Mouse (Mus musculus) embryo, embryonic 10.5 days (tissue): Measurements from ENCODE around the gene Hipk2.

Experiments
- DNase-seq: peaks from one replicate; pipeline ENCODE4 v3.0.0-alpha.2; 2015; ENCODE audit warnings: low spot score

The Hipk2 gene

GRCm38 (mm10) chr6:38753025-38753424, 122.9 kb downstream of the Hipk2 start:
- no peak for DNase-seq

- DNase-seq = no peak
Measured at GRCm38 (mm10) chr6:38752495-38752894, 123.5 kb downstream of the Hipk2 start.

- no peak for DNase-seq
Measured at GRCm38 (mm10) chr6:38748037-38748436, 127.9 kb downstream of the Hipk2 start.

- no peak for DNase-seq
Measured at GRCm38 (mm10) chr6:38743351-38743750, 132.6 kb downstream of the Hipk2 start.

- no peak for DNase-seq
Measured at GRCm38 (mm10) chr6:38742441-38742840, 133.5 kb downstream of the Hipk2 start.

DNA sequence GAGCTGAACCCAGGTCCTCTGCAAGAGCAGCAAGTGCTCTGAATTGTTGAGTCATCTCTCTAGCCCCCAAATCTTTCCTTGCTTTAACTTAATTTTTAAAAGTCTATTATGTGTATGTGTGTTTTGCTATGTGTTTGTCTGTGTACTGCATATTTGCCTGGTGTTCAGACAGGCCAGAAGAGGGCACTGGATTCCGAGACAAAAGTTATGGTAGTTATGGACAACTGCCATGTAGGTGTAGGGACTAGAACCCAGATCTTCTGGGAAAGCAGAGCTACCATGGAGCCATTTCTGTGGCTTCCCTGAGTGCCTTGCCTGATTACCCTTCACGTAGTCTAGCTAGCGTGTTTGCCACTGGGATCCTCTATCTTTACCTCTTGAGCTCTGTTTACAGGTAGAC, 134.9 kb downstream of the Hipk2 start:
- DNase-seq = no peak

- no peak for DNase-seq
Measured at GRCm38 (mm10) chr6:38739266-38739665, 136.7 kb downstream of the Hipk2 start.

DNA sequence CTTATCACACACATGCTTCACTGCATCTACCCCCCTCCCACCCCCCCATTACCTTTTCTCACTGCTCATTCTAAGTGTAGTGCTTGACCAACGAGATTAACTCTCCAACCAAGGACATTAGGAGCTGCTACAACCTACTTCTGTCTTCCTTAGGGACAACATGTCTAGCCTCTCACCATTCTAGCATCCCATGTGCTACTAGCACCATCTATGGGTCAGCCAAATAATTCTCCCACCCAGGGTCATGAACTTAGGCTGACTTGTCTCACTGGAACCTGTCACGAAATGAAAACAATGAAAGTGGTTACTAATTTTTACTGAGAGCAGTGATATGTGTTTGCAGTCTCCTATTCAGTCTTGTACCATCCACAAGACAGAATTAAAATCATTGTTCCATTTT, 138.2 kb downstream of the Hipk2 start:
- no peak for DNase-seq

- peak; percentile 87 for DNase-seq
Measured at GRCm38 (mm10) chr6:38736240-38736639, 139.7 kb downstream of the Hipk2 start.

DNA sequence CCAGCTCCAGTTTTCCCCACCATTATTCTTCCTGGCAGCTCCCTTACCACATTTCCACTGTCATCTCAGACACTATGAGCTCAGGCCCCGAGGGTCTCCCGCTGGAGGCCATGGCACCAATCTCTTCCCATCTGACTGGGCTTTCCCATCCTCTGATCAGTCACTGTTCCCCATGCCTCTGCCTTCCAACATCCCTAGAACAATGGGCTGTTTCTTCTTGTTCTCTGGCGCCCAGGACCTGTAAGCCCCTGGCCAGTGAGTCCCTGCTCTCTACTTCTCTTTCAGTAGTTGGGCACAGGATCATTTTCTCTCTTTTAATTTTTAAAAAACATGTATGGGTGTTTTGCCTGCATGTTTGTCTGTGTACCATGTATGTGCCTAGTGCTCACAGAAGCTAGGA, 143.3 kb downstream of the Hipk2 start:
- DNase-seq = no peak

GRCm38 (mm10) chr6:38730169-38731146, 145.5 kb downstream of the Hipk2 start:
- no peak for DNase-seq

DNA sequence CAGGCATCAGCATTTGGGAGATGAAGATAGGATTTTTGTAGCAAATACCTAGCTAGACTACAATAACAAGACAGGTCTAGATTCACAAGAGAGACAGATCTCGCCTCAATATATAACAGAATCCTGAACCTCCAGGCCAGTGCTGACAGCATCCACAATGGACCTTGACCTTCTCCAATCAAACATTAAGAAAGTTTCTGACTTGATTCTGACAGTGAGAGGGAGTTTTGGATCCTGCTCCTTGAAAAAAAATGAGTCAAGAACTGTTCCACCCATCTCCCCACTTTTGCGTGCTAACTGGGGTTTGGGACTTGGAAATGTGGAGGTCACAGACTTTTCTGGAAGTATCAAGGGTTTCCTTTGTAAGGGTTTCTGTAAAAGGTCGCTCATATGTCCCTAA, 150.4 kb downstream of the Hipk2 start:
- no peak for DNase-seq

- no peak for DNase-seq
Measured at GRCm38 (mm10) chr6:38721361-38721760, 154.6 kb downstream of the Hipk2 start.

DNA sequence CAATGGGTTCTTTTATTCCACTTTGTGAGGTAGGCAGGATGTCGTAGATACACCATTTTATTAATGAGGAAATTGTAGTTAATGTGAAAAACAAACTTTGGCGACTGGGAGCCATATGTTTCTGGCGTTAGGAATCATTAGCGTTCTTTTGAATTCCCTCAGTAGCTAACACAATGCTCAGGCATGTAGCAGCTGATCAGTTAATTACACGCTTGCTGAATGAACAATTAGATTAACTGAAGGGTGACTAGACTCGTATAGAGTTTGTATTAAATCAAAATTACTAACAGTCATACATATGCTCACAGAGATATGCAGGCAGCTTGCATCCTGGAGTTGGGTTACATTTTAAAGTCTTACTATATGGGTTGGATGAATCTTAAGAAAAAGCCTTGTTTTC, 156.7 kb downstream of the Hipk2 start:
- DNase-seq = no peak

DNA sequence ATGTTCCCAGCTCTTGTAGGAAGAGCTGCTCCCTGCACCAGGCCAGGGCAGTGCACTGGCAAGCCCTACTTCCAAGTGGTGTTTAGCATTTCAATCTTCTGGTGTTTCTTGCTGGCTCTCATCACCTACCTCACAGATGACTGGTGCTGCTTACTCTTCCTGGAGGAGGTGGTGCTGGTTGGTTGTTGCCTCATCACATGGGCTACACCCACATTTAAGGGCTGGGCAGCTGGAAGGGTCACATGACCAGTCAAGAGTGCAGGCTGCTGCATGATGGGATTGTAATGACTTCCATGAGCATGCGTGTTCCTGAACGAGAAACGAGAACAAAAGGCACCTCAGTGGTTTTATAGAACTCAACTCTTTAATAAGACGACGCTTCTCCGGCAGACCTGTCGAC, 157.3 kb downstream of the Hipk2 start:
- DNase-seq = no peak

DNA sequence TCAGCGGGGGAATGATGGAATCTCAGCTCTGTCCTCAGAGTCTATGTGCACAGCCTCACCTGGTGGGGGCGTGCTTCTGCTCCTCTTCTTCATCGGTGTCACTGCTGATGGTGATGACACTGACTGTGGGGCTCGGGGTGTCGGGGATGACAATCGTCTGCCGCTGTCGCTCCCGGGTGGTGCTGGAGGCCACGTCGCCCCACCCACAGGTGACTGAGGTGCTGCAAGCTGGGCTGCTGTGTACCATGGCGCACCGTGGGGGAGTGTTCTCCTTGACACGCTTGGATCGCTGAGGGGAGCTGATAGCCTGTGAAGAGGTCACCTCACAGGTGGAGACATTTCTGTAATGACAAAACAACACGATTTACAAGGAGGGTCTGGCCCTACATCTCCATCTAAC, 160.1 kb downstream of the Hipk2 start:
- no peak for DNase-seq

- no peak for DNase-seq
Measured at GRCm38 (mm10) chr6:38713957-38714898, 161.7 kb downstream of the Hipk2 start.

DNA sequence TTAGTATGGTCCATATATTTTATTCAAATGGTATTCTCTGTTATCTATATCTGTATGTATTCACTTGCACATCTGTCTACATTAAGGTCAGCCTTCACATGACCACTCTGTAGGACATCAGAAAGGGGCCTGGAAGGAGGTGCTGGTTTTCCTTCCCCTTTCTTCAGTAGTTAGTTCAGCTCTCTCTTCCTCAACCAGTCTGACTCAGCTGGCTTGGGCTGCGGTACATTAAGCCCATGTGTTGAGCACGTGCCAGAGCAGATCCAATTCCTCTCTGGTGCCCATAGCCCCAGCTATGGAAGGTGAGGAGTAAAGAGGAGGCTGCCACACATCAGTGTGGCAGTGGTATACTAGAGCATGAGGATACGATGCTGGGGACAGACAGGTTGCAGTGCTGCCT, 165.5 kb downstream of the Hipk2 start:
- DNase-seq = no peak

DNA sequence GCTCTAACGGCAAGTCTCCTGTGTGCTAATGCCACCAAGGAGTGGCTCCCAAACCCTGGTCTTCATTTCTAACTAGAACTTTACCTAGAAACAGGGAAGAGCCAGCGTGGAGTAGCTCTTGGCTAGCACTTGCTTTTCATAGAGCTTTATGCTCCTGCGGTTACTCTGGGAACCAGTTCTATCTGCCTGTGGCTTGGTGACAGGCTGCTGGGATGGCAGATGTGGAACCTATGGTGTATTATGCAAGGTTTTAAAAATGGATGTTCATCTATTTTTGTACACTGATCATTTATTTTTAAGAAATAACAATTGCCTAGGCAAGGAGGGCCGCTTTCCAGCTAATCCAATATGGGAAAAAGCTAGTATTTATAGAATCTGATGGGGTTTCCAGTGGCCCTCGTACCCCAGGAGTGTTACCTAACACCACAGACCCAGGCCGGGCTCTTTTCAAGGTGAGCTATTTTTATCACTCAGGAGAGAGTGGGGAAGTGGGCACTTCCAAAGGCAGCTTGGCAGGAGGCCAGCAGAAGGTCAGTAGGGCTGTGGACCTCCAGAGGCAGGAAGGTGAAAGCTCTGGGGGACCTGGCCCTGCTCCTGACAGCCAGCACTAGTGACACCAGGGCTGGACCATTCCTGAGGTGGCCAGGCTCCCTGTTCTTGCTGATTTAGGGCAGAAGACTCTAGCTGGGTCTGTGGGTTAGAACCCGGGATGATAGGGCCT, 171.5 kb downstream of the Hipk2 start:
- DNase-seq = no peak

DNA sequence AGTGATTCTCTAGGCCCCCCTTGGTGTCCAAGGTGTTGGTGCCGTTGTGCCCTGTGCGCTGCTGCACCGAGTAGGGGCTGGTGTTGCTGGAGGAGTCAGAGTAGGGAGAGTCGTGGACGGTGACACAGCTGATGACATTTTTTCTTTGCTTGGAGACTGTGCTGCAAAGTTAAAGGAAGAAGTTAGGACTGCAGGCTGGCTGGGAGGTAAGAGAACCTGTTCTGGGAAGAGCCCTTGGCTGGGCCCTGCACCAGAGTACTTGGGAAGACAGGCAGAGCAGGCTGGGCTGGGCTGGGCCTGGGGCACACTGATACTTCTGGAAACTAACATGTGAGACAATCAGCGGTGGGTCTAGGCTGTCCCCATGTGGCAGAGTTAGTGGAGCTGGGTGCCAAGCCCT, 172.4 kb downstream of the Hipk2 start:
- DNase-seq = no peak

- peak; percentile 31 for DNase-seq
Measured at GRCm38 (mm10) chr6:38702810-38703399, 173.1 kb downstream of the Hipk2 start.

GRCm38 (mm10) chr6:38701421-38701820, 174.5 kb downstream of the Hipk2 start:
- DNase-seq = no peak
